Mouse (Mus musculus): ENCODE data around the gene Jag1. TPM values are rescaled to one million over a fixed set of nuclear protein-coding genes. Genes with fewer than 3 reads are reported as not detected.
A peak's percentile ranks its signal among the peaks of the same experiment; 100 is the strongest.

The Jag1 gene
- polyA plus RNA-seq, 1 experiment = 11.4 TPM

GRCm38 (mm10) chr2:137146938-137147666 is 30.7 kb upstream of the Jag1 start:
- Histone ChIP-seq H3K27me3 (ENCODE audit: control insufficient read depth, insufficient read depth, low read length, poor library complexity, severe bottlenecking) (no peaks in the 10 kb centered on the region), H3K36me3 (ENCODE audit: control insufficient read depth, insufficient read depth, low read length, poor library complexity, severe bottlenecking) (no peaks in the 10 kb centered on the region), H3K9me3 (replicated peaks; ENCODE audit: control insufficient read depth, insufficient read depth, low read length, poor library complexity, severe bottlenecking) (no peaks in the 10 kb centered on the region), H3K9ac (ENCODE audit: low read depth, poor library complexity, severe bottlenecking) (no peak overlapping the region), H3K4me1 (ENCODE audit: control insufficient read depth, insufficient read depth, low read length) (no peaks in the 10 kb centered on the region), H3K4me3 (ENCODE audit: low read depth, low read length) (no peak overlapping the region), H3K27ac (ENCODE audit: insufficient read depth, low read length) (no peak overlapping the region)
- TF ChIP-seq POLR2A (IDR thresholded peaks at IDR 0.05; ENCODE audit: insufficient read depth, low read length) (no peak), EP300 (IDR thresholded peaks at IDR 0.05; ENCODE audit: insufficient read depth, low read depth, low read length) (no peak), CTCF (IDR thresholded peaks at IDR 0.05; ENCODE audit: low read depth, low read length) (no peak)

GRCm38 (mm10) chr2:137138063-137138462 is 21.6 kb upstream of the Jag1 start:
- no peak overlapping the region for H3K27ac ChIP-seq (ENCODE audit: insufficient read depth, low read length)
- H3K27me3 ChIP-seq (ENCODE audit: control insufficient read depth, insufficient read depth, low read length, poor library complexity, severe bottlenecking) = no peaks in the 10 kb centered on the region
- H3K36me3 ChIP-seq (ENCODE audit: control insufficient read depth, insufficient read depth, low read length, poor library complexity, severe bottlenecking) = no peaks in the 10 kb centered on the region
- no peaks in the 10 kb centered on the region for H3K9me3 ChIP-seq (replicated peaks; ENCODE audit: control insufficient read depth, insufficient read depth, low read length, poor library complexity, severe bottlenecking)
- TF ChIP-seq EP300 (IDR thresholded peaks at IDR 0.05; ENCODE audit: insufficient read depth, low read depth, low read length) = no peak
- no peak for TF ChIP-seq CTCF (IDR thresholded peaks at IDR 0.05; ENCODE audit: low read depth, low read length)
- no peak for TF ChIP-seq POLR2A (IDR thresholded peaks at IDR 0.05; ENCODE audit: insufficient read depth, low read length)
- H3K4me1 ChIP-seq (ENCODE audit: control insufficient read depth, insufficient read depth, low read length) = no peaks in the 10 kb centered on the region
- no peak overlapping the region for H3K4me3 ChIP-seq (ENCODE audit: low read depth, low read length)
- H3K9ac ChIP-seq (ENCODE audit: low read depth, poor library complexity, severe bottlenecking) = no peak overlapping the region

GRCm38 (mm10) chr2:137134035-137134434 is 17.6 kb upstream of the Jag1 start:
- Histone ChIP-seq H3K4me1 (ENCODE audit: control insufficient read depth, insufficient read depth, low read length) (no peaks in the 10 kb centered on the region), H3K27me3 (ENCODE audit: control insufficient read depth, insufficient read depth, low read length, poor library complexity, severe bottlenecking) (no peaks in the 10 kb centered on the region), H3K4me3 (ENCODE audit: low read depth, low read length) (no peak overlapping the region), H3K27ac (ENCODE audit: insufficient read depth, low read length) (no peak overlapping the region), H3K36me3 (ENCODE audit: control insufficient read depth, insufficient read depth, low read length, poor library complexity, severe bottlenecking) (no peaks in the 10 kb centered on the region), H3K9ac (ENCODE audit: low read depth, poor library complexity, severe bottlenecking) (no peak overlapping the region), H3K9me3 (replicated peaks; ENCODE audit: control insufficient read depth, insufficient read depth, low read length, poor library complexity, severe bottlenecking) (no peaks in the 10 kb centered on the region)
- TF ChIP-seq EP300 (IDR thresholded peaks at IDR 0.05; ENCODE audit: insufficient read depth, low read depth, low read length) (no peak), POLR2A (IDR thresholded peaks at IDR 0.05; ENCODE audit: insufficient read depth, low read length) (no peak), CTCF (IDR thresholded peaks at IDR 0.05; ENCODE audit: low read depth, low read length) (no peak)

GRCm38 (mm10) chr2:137124861-137125260 is 8.4 kb upstream of the Jag1 start:
- Histone ChIP-seq H3K27me3 (ENCODE audit: control insufficient read depth, insufficient read depth, low read length, poor library complexity, severe bottlenecking) (no peaks in the 10 kb centered on the region), H3K9ac (ENCODE audit: low read depth, poor library complexity, severe bottlenecking) (no peak overlapping the region), H3K9me3 (replicated peaks; ENCODE audit: control insufficient read depth, insufficient read depth, low read length, poor library complexity, severe bottlenecking) (no peaks in the 10 kb centered on the region), H3K4me3 (ENCODE audit: low read depth, low read length) (no peak overlapping the region), H3K36me3 (ENCODE audit: control insufficient read depth, insufficient read depth, low read length, poor library complexity, severe bottlenecking) (no peaks in the 10 kb centered on the region), H3K4me1 (ENCODE audit: control insufficient read depth, insufficient read depth, low read length) (no peaks in the 10 kb centered on the region), H3K27ac (ENCODE audit: insufficient read depth, low read length) (no peak overlapping the region)
- TF ChIP-seq CTCF (IDR thresholded peaks at IDR 0.05; ENCODE audit: low read depth, low read length) (no peak), POLR2A (IDR thresholded peaks at IDR 0.05; ENCODE audit: insufficient read depth, low read length) (no peak), EP300 (IDR thresholded peaks at IDR 0.05; ENCODE audit: insufficient read depth, low read depth, low read length) (no peak)

- H3K27me3 ChIP-seq (ENCODE audit: control insufficient read depth, insufficient read depth, low read length, poor library complexity, severe bottlenecking) = no peaks in the 10 kb centered on the region
- H3K4me1 ChIP-seq (ENCODE audit: control insufficient read depth, insufficient read depth, low read length) = no peaks in the 10 kb centered on the region
These were observed 862 bp upstream of the Jag1 start for GRCm38 (mm10) chr2:137117321-137117690.

GRCm38 (mm10) chr2:137116675-137117320 is 354 bp upstream of the Jag1 start:
- no peak for TF ChIP-seq CTCF (IDR thresholded peaks at IDR 0.05; ENCODE audit: low read depth, low read length)
- peak; percentile 44 for TF ChIP-seq POLR2A (IDR thresholded peaks at IDR 0.05; ENCODE audit: insufficient read depth, low read length)
- TF ChIP-seq EP300 (IDR thresholded peaks at IDR 0.05; ENCODE audit: insufficient read depth, low read depth, low read length) = no peak
- Histone ChIP-seq H3K27ac (ENCODE audit: insufficient read depth, low read length) (peak overlapping the region; percentile 83), H3K4me1 (ENCODE audit: control insufficient read depth, insufficient read depth, low read length) (no peaks in the 10 kb centered on the region), H3K36me3 (ENCODE audit: control insufficient read depth, insufficient read depth, low read length, poor library complexity, severe bottlenecking) (no peaks in the 10 kb centered on the region), H3K9ac (ENCODE audit: low read depth, poor library complexity, severe bottlenecking) (peak overlapping the region; percentile 94), H3K4me3 (ENCODE audit: low read depth, low read length) (peak overlapping the region; percentile 59), H3K9me3 (replicated peaks; ENCODE audit: control insufficient read depth, insufficient read depth, low read length, poor library complexity, severe bottlenecking) (no peaks in the 10 kb centered on the region), H3K27me3 (ENCODE audit: control insufficient read depth, insufficient read depth, low read length, poor library complexity, severe bottlenecking) (no peaks in the 10 kb centered on the region)

More at GRCm38 (mm10) chr2:137117321-137117690, 862 bp upstream of the Jag1 start:
- Histone ChIP-seq H3K4me3 (ENCODE audit: low read depth, low read length) (peak overlapping the region; percentile 54), H3K36me3 (ENCODE audit: control insufficient read depth, insufficient read depth, low read length, poor library complexity, severe bottlenecking) (no peaks in the 10 kb centered on the region), H3K9me3 (replicated peaks; ENCODE audit: control insufficient read depth, insufficient read depth, low read length, poor library complexity, severe bottlenecking) (no peaks in the 10 kb centered on the region), H3K27ac (ENCODE audit: insufficient read depth, low read length) (peak overlapping the region; percentile 83; the same call in 1 of the 2 replicates), H3K9ac (ENCODE audit: low read depth, poor library complexity, severe bottlenecking) (peak overlapping the region; percentile 94)
- no peak for TF ChIP-seq POLR2A (IDR thresholded peaks at IDR 0.05; ENCODE audit: insufficient read depth, low read length)
- no peak for TF ChIP-seq EP300 (IDR thresholded peaks at IDR 0.05; ENCODE audit: insufficient read depth, low read depth, low read length)
- TF ChIP-seq CTCF (IDR thresholded peaks at IDR 0.05; ENCODE audit: low read depth, low read length) = peak; percentile 44
